Comparison of ENCODE assay signal across 31 mouse cellular contexts in the genomic region with DNA sequence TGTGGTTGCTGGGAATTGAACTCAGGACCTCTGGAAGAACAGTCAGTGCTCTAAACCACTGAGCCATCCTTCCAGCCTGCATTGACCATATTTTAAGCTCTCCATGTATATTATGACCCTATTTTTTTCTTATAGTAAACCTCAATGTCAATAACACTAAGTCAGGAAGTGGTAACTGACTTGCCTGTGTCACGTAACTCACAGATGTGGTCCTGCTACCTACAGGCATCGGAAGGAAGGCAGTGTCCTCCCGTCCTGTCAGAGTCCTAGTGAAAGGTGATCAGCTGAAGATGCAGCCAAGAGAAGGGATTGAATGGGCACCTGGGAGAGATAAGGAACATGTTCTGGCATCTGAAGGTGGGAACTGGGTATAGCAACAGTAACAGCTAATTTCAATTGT. TPM values are rescaled to one million over a fixed set of nuclear protein-coding genes. Genes with fewer than 3 reads are reported as not detected.
"Had no signal": no experiment of that assay in that cellular context is flagged by ENCODE, and none has a peak within 500 bp of the region (broad histone marks: within the 10 kb centered on the region; RNA-seq: fewer than 3 reads in every experiment).

No protein-coding gene starts in this region.

RNA-seq across cellular contexts. Expression of a gene that starts 8.7 kb away (rescaled TPM):
- polyA plus RNA-seq: limb, embryonic 10.5 days; limb, embryonic 11.5 days; limb, embryonic 12.5 days; limb, embryonic 13.5 days; limb, embryonic 15.5 days; liver, embryonic 11.5 days; liver, embryonic 12.5 days; liver, embryonic 14.5 days; liver, embryonic 16.5 days; lung, embryonic 14.5 days; midbrain, embryonic 10.5 days; midbrain, embryonic 11.5 days; midbrain, embryonic 12.5 days; midbrain, embryonic 13.5 days; midbrain, embryonic 14.5 days; midbrain, embryonic 16.5 days; neural tube, embryonic 11.5 days had no signal

RNA-seq across cellular contexts. Expression of a gene that starts 20.7 kb away (rescaled TPM):
- polyA plus RNA-seq: limb, embryonic 10.5 days; limb, embryonic 11.5 days; limb, embryonic 12.5 days; limb, embryonic 13.5 days; liver, embryonic 11.5 days; lung, embryonic 14.5 days; macrophage; midbrain, embryonic 10.5 days; midbrain, embryonic 11.5 days; midbrain, embryonic 12.5 days; midbrain, embryonic 13.5 days; midbrain, embryonic 14.5 days; midbrain, embryonic 15.5 days; midbrain, embryonic 16.5 days; midbrain, postnatal 0 days; neural tube, embryonic 11.5 days; neural tube, embryonic 12.5 days had no signal

RNA-seq across cellular contexts. Expression of a gene that starts 27.6 kb away (rescaled TPM):
- polyA plus RNA-seq: limb, embryonic 10.5 days; limb, embryonic 11.5 days; limb, embryonic 12.5 days; limb, embryonic 15.5 days; liver, adult 2 months; liver, embryonic 11.5 days; liver, embryonic 12.5 days; liver, embryonic 13.5 days; liver, embryonic 14.5 days; liver, embryonic 15.5 days; liver, embryonic 16.5 days; liver, postnatal 0 days; lung, adult 2 months; lung, embryonic 14.5 days; lung, embryonic 15.5 days; lung, embryonic 16.5 days; lung, postnatal 0 days; macrophage; midbrain, embryonic 10.5 days; midbrain, embryonic 11.5 days; midbrain, embryonic 12.5 days; midbrain, embryonic 13.5 days; midbrain, embryonic 14.5 days; midbrain, embryonic 15.5 days; midbrain, embryonic 16.5 days; midbrain, postnatal 0 days; myocyte; neural tube, embryonic 11.5 days; neural tube, embryonic 12.5 days had no signal

RNA-seq across cellular contexts. Expression of a gene that starts 57.2 kb away (rescaled TPM):
- polyA plus RNA-seq: limb, embryonic 10.5 days; limb, embryonic 11.5 days; limb, embryonic 12.5 days; limb, embryonic 13.5 days; limb, embryonic 14.5 days; limb, embryonic 15.5 days; liver, embryonic 11.5 days; liver, embryonic 15.5 days; liver, embryonic 16.5 days; liver, postnatal 0 days; lung, adult 2 months; lung, embryonic 14.5 days; lung, embryonic 15.5 days; lung, embryonic 16.5 days; lung, postnatal 0 days; macrophage; midbrain, embryonic 10.5 days; midbrain, embryonic 11.5 days; midbrain, embryonic 12.5 days; midbrain, embryonic 13.5 days; midbrain, embryonic 14.5 days; midbrain, embryonic 15.5 days; midbrain, embryonic 16.5 days; midbrain, postnatal 0 days; myocyte; neural tube, embryonic 11.5 days; neural tube, embryonic 12.5 days had no signal
